Mouse (Mus musculus): ENCODE results near the gene Pik3ap1.

DNA sequence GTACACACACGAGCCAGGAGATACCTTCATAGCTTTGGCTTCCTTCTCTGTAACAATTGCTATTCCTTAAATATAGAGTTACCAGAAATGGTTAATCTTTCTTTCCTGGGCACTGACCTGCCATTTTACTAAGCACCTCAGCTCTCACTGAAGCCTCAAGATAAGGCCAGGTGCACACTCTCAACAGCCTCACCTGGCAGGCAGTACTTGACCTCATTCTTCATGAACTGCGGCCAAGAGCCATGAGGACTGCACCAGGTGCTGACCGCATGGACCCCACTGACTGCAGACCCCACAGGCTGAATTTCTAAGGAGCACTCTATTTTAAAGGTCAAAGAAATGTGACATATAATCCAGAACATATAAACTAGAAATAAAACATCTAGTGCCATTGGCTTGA is 5.7 kb downstream of the Pik3ap1 start:
- TF ChIP-seq CTCF (IDR thresholded peaks at IDR 0.05; ENCODE audit: extremely low read depth, insufficient read length, insufficient replicate concordance, low read depth, low read length) = no peak
- no peak for TF ChIP-seq POLR2A (IDR thresholded peaks at IDR 0.05; ENCODE audit: low read depth, low read length)

Measured in small intestine, adult 2 months (tissue).